Mouse (Mus musculus) yolk sac, embryonic 10.5 days (tissue): ENCODE data around the gene Havcr2.
A peak's percentile ranks its signal among the peaks of the same experiment; 100 is the strongest.
"Not testable (repeated sequence)": the region's sequence is repeated elsewhere in the genome, so short reads cannot be mapped to it uniquely, and the experiment has no call there.

Experiments used
- DNase-seq: peaks from one replicate; pipeline ENCODE4 v3.0.0-alpha.2; 2017; ENCODE audit warnings: low spot score

The Havcr2 gene

GRCm38 (mm10) chr11:46454453-46455045 lies at the start of gene Havcr2:
Havcr2 (plus strand) TSS chr11:46454935.
- DNase-seq, result no peak

GRCm38 (mm10) chr11:46404986-46405385 lies 49.7 kb upstream of the Havcr2 start:
- no peak for DNase-seq

- DNase-seq, result no peak
Observed at GRCm38 (mm10) chr11:46406721-46407120, 48.0 kb upstream of the Havcr2 start.

- no peak for DNase-seq
Observed at GRCm38 (mm10) chr11:46410018-46410563, 44.6 kb upstream of the Havcr2 start.

GRCm38 (mm10) chr11:46418438-46418837 lies 36.3 kb upstream of the Havcr2 start:
- peak; percentile 21 for DNase-seq

GRCm38 (mm10) chr11:46418860-46419259 lies 35.9 kb upstream of the Havcr2 start:
- DNase-seq, result no peak

- no peak for DNase-seq
Observed at GRCm38 (mm10) chr11:46421086-46421888, 33.4 kb upstream of the Havcr2 start.

GRCm38 (mm10) chr11:46428131-46428530 lies 26.6 kb upstream of the Havcr2 start:
- DNase-seq, result not testable (repeated sequence)

GRCm38 (mm10) chr11:46430123-46430522 lies 24.6 kb upstream of the Havcr2 start:
- DNase-seq, result no peak

- peak; percentile 55 for DNase-seq
Observed at GRCm38 (mm10) chr11:46431129-46431528, 23.6 kb upstream of the Havcr2 start.

GRCm38 (mm10) chr11:46435363-46435762 lies 19.4 kb upstream of the Havcr2 start:
- DNase-seq, result no peak

- DNase-seq, result peak; percentile 93
Observed at GRCm38 (mm10) chr11:46436760-46437458, 17.8 kb upstream of the Havcr2 start, which contains the start of gene Med7. Med7 (plus strand) TSS chr11:46436925.

- peak; percentile 61 for DNase-seq
Observed at GRCm38 (mm10) chr11:46437459-46438000, 17.2 kb upstream of the Havcr2 start.

GRCm38 (mm10) chr11:46439005-46439543 lies 15.7 kb upstream of the Havcr2 start:
- DNase-seq, result no peak

- DNase-seq, result no peak
Observed at GRCm38 (mm10) chr11:46441774-46442173, 13.0 kb upstream of the Havcr2 start.

GRCm38 (mm10) chr11:46443152-46443551 lies 11.6 kb upstream of the Havcr2 start:
- DNase-seq, result no peak

GRCm38 (mm10) chr11:46443979-46444378 lies 10.8 kb upstream of the Havcr2 start:
- no peak for DNase-seq

GRCm38 (mm10) chr11:46446150-46446549 lies 8.6 kb upstream of the Havcr2 start:
- no peak for DNase-seq

- DNase-seq, result no peak
Observed at GRCm38 (mm10) chr11:46447644-46448484, 6.9 kb upstream of the Havcr2 start.

GRCm38 (mm10) chr11:46449461-46450080 lies 5.2 kb upstream of the Havcr2 start:
- DNase-seq, result no peak

GRCm38 (mm10) chr11:46459960-46460359 lies 5.2 kb downstream of the Havcr2 start:
- no peak for DNase-seq
